Mouse (Mus musculus) thymus, postnatal 0 days (tissue): ENCODE measurements around the gene Gm49425. TPM values are rescaled to one million over a fixed set of nuclear protein-coding genes. Genes with fewer than 3 reads are reported as not detected.
"Not testable (repeated sequence)": the region's sequence is repeated elsewhere in the genome, so short reads cannot be mapped to it uniquely, and the experiment has no call there.

ENCODE experiments used
- DNase-seq: peaks from one replicate; pipeline ENCODE4 v3.0.0-alpha.2; 2015; ENCODE audit warnings: low spot score
- polyA plus RNA-seq: library from polyadenylated mRNA; unstranded; fragments of >200 nt; fragmentation: Nextera tagmentation; extraction: Ambion mirVana; gene quantifications from 2 replicates; pipeline ENCODE4 v1.2.1, GENCODE M21; 2015

Gm49425 gene
- polyA plus RNA-seq = 0.13 and 0.39 TPM in 2 replicates

DNA sequence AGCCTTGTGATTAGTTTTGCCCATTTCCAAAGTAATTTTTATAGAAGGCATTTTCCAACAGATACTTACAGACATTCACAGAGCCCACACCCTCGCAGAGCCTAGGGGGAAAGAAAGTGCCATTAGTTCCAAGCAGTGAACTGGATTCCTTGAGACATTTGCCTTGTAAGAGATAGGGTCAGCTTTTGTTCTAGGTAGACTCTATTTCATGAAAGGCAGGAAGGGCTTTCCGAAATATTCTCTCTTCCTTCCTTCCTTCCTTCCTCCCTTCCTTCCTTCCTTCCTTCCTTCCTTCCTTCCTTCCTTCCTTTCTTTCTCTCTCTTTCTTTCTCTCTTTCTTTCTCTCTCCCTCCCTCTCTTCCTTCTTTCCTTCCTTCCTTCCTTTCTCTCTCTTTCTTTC, at the start of gene Gm49425:
Gene Gm49425, minus strand, starts transcription at position 101 of the 400 bp plus-strand sequence.
- DNase-seq = not testable (repeated sequence)

DNA sequence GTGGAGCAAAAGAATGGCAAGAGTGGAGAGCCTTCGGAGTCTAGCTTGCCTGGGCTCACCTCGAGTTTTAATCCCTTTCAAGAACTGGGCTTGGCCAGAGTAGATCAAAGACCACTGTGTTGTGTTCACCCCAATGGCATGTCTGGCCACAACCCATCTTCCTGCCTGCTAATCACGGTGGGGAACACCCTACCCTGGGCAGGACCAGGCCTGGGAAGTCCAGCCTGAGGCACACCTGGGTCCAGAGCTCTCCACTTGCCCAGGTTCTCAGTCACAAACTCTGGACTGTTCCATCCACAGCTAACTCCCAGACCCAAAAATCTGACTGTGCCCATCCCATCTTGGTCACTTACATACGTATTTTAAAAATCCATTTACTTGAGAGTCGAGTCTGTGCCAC, 45.8 kb upstream of the Gm49425 start, which contains the start of gene Krt90:
Gene Krt90, minus strand, starts transcription at position 101 of the 400 bp plus-strand sequence.
- no peak for DNase-seq

DNA sequence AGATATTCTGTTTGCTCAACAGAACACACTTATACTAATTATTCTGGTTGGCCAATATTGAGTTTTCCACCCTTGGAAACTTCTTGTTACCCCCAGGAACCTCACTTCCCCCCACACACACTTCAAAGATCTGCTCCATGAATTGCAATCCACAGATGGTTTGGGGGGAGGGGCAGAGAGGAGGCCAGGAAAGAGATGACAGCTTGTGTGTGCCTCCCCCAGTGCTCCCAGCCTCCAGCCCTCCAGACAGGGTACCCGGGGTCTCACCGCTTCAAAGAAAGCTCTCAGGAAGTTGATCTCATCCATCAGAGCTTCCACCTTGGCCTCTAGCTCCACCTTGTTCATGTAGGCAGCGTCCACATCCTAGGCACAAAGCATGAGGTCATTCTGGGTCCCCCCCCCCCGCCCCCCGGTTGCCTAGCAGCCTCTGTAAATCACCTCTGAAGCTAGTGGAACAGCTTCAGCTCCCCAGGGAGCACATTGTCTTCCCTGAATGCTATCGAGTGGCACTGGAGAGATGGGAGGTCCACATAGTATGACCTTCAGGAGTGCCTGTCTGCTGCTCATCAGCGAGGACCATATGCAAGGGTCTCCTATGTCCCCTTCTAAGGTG, 41.1 kb upstream of the Gm49425 start:
- DNase-seq = no peak

DNA sequence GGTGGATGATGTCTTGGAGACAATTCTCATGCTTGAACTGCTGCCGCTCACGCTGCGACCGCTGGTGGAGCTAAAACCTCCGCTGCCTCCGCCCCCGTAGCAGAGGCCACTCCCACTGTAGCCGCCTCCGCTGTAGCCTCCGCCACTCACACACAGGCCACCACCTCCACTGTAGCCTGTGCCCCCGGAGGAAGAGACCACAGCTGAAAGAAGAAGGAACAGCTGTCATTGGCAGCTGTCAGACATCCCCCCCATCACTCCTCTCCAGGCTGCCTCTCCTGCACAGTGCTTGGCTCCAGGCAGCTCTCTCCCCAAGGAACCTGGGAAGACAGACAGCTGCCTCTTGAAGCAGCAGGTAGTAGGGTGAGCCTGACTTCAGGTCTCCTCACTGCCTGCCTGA, 36.1 kb upstream of the Gm49425 start:
- peak; percentile 53 for DNase-seq

DNA sequence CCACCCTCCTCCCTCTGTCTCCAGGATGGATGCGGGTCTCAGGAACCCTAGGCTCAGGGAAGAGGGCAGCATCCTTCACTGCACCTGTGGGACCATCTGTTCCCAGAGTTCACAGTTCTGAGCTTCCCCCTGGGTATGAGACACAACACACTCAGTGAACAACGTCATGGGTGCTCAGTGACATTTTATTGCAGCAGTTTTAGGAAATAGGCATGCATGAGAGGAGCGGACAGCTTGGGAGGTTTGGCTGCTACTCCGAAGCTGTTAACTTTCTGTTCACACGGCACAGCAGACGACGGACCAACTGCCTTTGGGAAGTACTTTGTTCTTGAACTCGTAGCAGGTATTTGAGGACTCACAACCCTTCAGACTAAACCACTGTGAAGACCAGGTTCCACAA, 35.1 kb upstream of the Gm49425 start:
- DNase-seq = no peak

DNA sequence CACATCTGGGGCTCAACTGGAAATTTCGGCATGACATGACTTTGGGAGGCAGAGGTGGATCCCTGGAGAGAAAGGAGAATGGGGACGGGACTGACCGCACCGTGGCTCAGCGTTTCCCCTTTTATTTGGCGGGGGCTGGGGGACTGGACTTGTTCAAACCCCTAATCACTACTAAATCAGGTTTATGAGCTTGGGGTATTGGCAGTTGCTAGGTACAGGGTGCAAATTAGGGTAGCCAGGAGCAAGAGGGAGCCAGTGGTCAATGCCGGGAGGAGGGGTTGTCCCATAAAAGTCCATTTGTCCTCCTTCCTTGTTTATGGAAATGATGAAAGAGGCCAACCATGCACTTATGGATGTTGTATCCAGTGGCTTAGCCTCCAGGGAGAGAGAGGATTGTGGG, 33.5 kb upstream of the Gm49425 start, which contains the start of gene Krt82:
Gene Krt82, minus strand, starts transcription at position 101 of the 400 bp plus-strand sequence.
- DNase-seq = no peak

DNA sequence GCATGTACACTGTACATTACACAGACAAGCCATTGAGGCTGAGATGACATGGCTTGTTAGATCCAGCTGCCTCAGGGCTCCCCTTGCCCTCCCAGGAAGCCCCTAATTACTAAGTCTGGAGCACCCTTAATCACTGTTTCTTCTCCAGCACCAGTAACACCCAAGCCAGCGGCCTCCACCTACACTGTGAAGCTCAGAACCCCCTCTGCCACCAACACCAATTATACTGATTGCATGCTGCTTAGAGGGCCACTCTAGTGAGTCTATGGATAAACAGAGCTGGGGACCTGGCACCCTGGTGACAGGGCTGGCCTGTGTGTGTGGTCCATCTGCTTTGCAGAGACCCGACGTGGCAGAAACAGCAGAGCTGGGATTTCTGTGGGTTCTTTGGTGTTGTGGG, 27.4 kb upstream of the Gm49425 start:
- DNase-seq = no peak

GRCm38 (mm10) chr15:101542543-101542942, 25.5 kb upstream of the Gm49425 start:
- no peak for DNase-seq

- DNase-seq = no peak
These were observed 21.5 kb upstream of the Gm49425 start for GRCm38 (mm10) chr15:101538580-101538900.

GRCm38 (mm10) chr15:101537864-101538579, 21.0 kb upstream of the Gm49425 start:
- no peak for DNase-seq

GRCm38 (mm10) chr15:101536054-101536850, 19.2 kb upstream of the Gm49425 start:
- DNase-seq = no peak

DNA sequence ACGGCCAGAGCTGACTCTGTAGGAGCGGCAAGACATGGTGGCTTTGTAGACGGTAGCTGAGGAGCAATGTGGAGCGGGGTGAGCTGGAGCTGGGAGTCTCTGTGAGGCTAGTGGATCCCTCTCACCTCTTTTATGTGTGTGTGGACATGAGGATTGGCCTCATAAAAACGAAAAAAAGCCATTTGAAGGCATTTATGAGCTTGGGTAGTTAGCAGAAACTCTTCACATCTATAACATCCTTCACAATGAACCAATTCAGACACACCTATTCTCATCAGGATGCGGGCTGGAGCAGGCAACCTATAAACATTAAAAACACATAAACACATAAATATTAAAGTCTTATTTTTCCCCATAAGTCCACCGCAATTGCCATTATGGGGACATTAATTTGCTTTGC, 15.7 kb upstream of the Gm49425 start, which contains the start of gene Krt84:
Gene Krt84, minus strand, starts transcription at position 101 of the 400 bp plus-strand sequence.
- DNase-seq = no peak

DNA sequence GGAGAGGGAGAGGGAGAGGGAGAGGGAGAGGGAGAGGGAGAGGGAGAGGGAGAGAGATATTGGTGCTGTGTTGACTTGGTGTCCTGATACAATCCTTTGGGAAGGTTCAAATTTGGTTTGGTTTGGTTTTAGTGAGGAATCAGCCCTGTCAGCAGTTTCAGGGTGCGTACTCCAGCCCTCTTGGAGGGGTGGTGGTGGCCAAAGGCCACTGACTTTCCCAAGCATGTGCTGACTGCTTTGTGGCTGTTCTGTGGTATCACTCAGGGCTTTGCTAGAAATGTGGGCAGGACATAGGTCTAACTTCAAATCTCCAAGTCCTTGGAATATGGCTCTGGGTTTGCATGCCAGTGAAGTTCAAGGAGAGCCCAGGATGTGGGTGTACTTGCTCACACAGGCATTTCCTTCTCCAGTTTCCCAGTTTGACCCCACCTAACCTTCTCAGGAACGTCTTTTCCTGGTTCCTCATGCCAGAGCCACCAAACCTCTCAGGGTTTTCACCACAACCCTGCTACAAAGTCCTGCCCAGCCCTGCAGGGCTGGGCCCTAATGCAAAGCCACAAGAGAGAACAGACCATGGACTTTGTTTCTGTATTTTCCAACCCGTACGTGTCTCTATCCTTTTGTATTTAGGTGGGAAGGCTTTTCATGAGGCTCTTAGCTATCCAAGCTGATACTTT, 5.6 kb upstream of the Gm49425 start:
- DNase-seq = no peak

DNA sequence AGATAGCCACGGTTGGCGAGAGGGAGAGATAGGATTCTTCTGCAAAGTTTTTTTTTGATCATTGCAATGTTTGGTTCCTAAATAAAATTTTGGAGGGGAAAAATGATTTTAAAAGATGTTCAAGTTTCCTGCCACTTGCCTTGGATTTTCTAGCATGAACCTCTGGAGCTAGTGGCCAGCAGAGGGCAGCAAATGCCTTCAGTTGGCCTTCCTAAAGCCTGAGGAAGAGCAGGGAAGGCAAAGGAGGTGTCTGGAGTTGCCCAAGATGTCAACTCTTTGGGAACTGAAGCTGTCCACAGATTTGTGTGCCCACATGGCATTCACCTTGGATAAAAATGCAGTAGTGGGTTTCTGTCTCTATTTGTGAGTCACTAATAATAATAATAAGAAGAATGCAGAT, 2.7 kb upstream of the Gm49425 start:
- peak; percentile 43 for DNase-seq

- DNase-seq = no peak
These were observed 8.8 kb downstream of the Gm49425 start for GRCm38 (mm10) chr15:101508247-101508646.

- no peak for DNase-seq
These were observed 9.9 kb downstream of the Gm49425 start for GRCm38 (mm10) chr15:101506896-101507758.

GRCm38 (mm10) chr15:101497181-101497580, 19.9 kb downstream of the Gm49425 start:
- DNase-seq = no peak

- DNase-seq = no peak
These were observed 21.8 kb downstream of the Gm49425 start for GRCm38 (mm10) chr15:101495266-101495665.

DNA sequence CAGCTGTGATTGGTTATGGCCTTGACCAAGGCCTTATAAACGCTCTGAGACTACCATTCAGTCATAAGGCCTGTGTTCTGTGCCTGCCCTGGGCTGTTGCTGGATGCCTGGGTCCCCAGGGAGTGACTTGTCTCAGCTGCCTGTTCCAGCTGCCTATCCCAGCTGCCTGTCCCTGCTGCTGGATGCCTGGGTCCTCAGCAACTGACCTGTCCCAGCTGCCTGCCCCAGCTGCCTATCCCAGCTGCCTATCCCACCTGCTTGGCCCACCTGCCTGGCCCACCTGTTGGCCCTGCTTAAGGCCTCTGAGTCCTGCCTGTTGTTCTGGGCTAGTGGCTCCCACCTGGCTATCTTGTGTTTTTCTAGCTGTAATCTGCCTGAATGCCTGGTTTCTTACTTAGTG, 22.9 kb downstream of the Gm49425 start:
- DNase-seq = no peak

DNA sequence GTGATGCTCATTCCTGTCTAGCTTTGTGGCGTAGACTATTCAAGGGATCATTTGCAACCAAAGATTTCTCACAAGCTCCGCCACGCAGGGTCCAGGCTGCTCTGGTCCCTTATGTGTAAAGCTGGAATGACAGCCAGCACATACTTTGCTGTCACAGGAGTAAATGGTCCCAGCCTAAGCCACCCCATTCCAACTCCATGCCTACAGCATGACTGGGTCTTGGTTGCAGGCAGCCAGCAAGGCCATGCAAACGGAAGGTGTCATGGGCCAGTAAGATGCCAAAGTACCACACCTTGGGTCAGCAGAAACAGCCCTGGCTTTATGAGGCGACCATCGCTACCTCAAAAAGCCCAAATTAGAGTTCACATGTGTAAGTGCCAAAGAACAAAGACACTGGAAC, 23.3 kb downstream of the Gm49425 start:
- no peak for DNase-seq
